Mouse (Mus musculus): ENCODE measurements around the gene Gm42878.
A peak's percentile ranks its signal among the peaks of the same experiment; 100 is the strongest.

Gm42878 gene

DNA sequence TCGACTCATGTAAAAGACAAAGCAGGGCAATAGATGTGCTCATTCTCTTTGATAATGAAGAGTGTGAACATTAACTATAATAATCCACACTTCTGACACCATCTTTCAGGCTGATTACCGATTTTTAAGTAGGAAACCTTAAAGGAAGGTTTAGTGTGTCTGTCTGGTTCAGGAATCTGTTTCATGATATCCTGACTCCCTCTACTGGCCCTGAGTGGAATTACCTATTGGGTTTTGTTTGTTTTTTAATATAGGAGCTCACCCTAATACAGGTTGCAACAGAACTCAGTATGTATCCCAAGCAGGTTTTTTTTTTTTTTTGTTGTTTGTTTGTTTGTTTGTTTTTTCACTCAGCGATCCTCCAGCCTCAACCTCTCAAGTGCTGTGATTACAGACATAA lies 67.6 kb downstream of the Gm42878 start:
- peak; percentile 58 for DNase-seq

DNA sequence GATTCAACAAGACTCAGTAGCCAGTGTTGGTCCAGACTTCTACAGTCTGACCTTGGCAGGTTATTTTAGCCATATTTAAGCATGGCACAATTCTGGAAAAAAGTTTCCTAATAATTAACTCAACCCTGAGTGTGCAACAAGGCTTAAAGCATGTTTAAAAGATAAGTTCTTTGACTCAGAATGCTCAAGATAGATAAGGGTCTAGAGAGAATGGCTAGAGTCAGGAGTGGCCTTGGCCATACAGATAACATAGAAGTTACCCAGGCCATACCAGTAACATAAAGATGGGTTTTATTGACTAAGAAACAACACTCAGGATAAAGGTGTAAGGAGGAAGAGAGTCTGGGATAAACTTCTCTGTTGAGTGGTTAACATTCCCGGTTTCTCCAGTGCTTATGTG lies 69.2 kb downstream of the Gm42878 start:
- DNase-seq = no peak

GRCm38 (mm10) chr5:121474610-121475009 lies 70.7 kb downstream of the Gm42878 start:
- peak; percentile 27 for DNase-seq

- DNase-seq = no peak
Measured at GRCm38 (mm10) chr5:121472411-121472810, 72.9 kb downstream of the Gm42878 start.

- no peak for DNase-seq
Measured at GRCm38 (mm10) chr5:121469566-121469965, 75.7 kb downstream of the Gm42878 start.

All from kidney, postnatal 14 days (tissue).